Mouse (Mus musculus) forebrain, embryonic 14.5 days (tissue): Measurements from ENCODE around the gene Dock4. TPM values are rescaled to one million over a fixed set of nuclear protein-coding genes. Genes with fewer than 3 reads are reported as not detected.

ENCODE experiments used
- ATAC-seq: fragments of 200-750 bp; cut with Nextera tagmentation; 2 replicates; pipeline ENCODE4 v1.8.0; 2017; ENCODE audit warnings: mild to moderate bottlenecking, moderate library complexity
- DNase-seq: peaks from one replicate; pipeline ENCODE4 v3.0.0-alpha.2; 2015; ENCODE audit warnings: low spot score
- H3K27ac ChIP-seq: fragments of 300-500 bp; sonication (generic); 2 replicates; pipeline ENCODE4 v1.5.1; 2014; ENCODE audit warnings: low read depth, mild to moderate bottlenecking, control low read depth, low read length, moderate library complexity
- H3K27me3 ChIP-seq: fragments of 300-500 bp; sonication (generic); replicated peaks from 2 replicates; pipeline ENCODE4 v1.6.1; 2014; ENCODE audit warnings: low read length, control low read depth, mixed read lengths; ENCODE audit not compliant: control insufficient read depth, insufficient read depth
- H3K36me3 ChIP-seq: fragments of 300-500 bp; sonication (generic); 2 replicates; pipeline ENCODE4 v1.6.1; 2014; ENCODE audit warnings: low read length, control low read depth; ENCODE audit not compliant: control insufficient read depth, insufficient read depth
- H3K4me1 ChIP-seq: fragments of 300-500 bp; sonication (generic); 2 replicates; pipeline ENCODE4 v1.6.1; 2014; ENCODE audit warnings: antibody characterized with exemption, low read length, control low read depth; ENCODE audit not compliant: control insufficient read depth, insufficient read depth
- H3K4me2 ChIP-seq: fragments of 300-500 bp; sonication (generic); 2 replicates; pipeline ENCODE4 v1.6.1; 2014; ENCODE audit warnings: mild to moderate bottlenecking, control low read depth, low read length
- H3K4me3 ChIP-seq: fragments of 300-500 bp; sonication (generic); 2 replicates; pipeline ENCODE4 v1.5.1; 2014; ENCODE audit warnings: low read depth, low read length, control low read depth
- H3K9ac ChIP-seq: fragments of 300-500 bp; sonication (generic); 2 replicates; pipeline ENCODE4 v1.6.1; 2014; ENCODE audit warnings: mild to moderate bottlenecking, low read length, control low read depth, moderate library complexity
- H3K9me3 ChIP-seq: fragments of 300-500 bp; sonication (generic); replicated peaks from 2 replicates; pipeline ENCODE4 v1.6.1; 2016; ENCODE audit warnings: low read length, control low read depth, mixed read lengths; ENCODE audit not compliant: control insufficient read depth
- WGBS: fragments of 180-500 bp; shearing (Covaris S2); extraction: QIAGEN DNeasy Blood & Tissue Kit; methylation state at CpG from one replicate; pipeline ENCODE4 v1.1.7; 2014; 5-methylcytosine and 5-hydroxymethylcytosine counted together
- polyA plus RNA-seq: library from polyadenylated mRNA; unstranded; fragments of >200 nt; fragmentation: Nextera tagmentation; extraction: Ambion mirVana; gene quantifications from 2 replicates; pipeline ENCODE4 v1.2.1, GENCODE M21; 2014

Dock4 gene
- polyA plus RNA-seq, 1 experiment from 2014 or later: 9.7 TPM

DNA sequence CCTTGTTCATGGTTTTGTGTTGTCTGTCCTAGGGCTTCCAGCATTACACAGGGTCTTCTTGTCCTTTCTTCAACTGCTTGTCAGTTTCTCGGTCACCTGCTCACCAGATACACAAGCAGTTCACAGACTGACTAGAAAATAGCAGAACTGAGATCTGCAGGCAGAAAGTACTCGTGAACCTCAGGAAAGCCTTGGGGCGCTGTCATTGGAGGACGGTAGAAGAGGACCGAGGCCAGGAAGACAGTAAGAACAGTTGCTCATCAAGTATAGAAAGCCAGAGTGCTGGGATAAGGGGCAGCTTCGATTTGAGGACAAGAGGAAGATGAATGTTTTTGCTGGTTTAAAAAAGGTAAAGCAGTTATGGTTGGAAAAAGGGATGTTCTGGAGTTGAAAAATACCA lies 92.6 kb downstream of the Dock4 start:
- Histone ChIP-seq H3K27ac (no peak overlapping the region), H3K4me1 (no peaks in the 10 kb centered on the region), H3K4me2 (no peak overlapping the region), H3K9ac (no peak overlapping the region), H3K27me3 (no peaks in the 10 kb centered on the region), H3K36me3 (no peaks in the 10 kb centered on the region), H3K4me3 (no peak overlapping the region), H3K9me3 (no peaks in the 10 kb centered on the region)
- WGBS: 90% methylated on average over 6 of the region's 6 CpGs
- DNase-seq (no peak), ATAC-seq (no peak)

GRCm38 (mm10) chr12:40538780-40539179 lies 93.0 kb downstream of the Dock4 start:
- Histone ChIP-seq H3K27ac (no peak overlapping the region), H3K36me3 (no peaks in the 10 kb centered on the region), H3K9ac (no peak overlapping the region), H3K27me3 (no peaks in the 10 kb centered on the region), H3K9me3 (no peaks in the 10 kb centered on the region), H3K4me2 (no peak overlapping the region), H3K4me1 (no peaks in the 10 kb centered on the region), H3K4me3 (no peak overlapping the region)
- no peak for DNase-seq
- ATAC-seq: no peak
- WGBS: 89% methylated on average over 6 of the region's 6 CpGs

GRCm38 (mm10) chr12:40544273-40544672 lies 98.5 kb downstream of the Dock4 start:
- Histone ChIP-seq H3K4me3 (no peak overlapping the region), H3K36me3 (no peaks in the 10 kb centered on the region), H3K4me2 (no peak overlapping the region), H3K27me3 (no peaks in the 10 kb centered on the region), H3K4me1 (no peaks in the 10 kb centered on the region), H3K9ac (no peak overlapping the region), H3K9me3 (no peaks in the 10 kb centered on the region), H3K27ac (no peak overlapping the region)
- ATAC-seq (no peak), DNase-seq (no peak)
- 93% methylated on average over 3 of the region's 3 CpGs for WGBS

DNA sequence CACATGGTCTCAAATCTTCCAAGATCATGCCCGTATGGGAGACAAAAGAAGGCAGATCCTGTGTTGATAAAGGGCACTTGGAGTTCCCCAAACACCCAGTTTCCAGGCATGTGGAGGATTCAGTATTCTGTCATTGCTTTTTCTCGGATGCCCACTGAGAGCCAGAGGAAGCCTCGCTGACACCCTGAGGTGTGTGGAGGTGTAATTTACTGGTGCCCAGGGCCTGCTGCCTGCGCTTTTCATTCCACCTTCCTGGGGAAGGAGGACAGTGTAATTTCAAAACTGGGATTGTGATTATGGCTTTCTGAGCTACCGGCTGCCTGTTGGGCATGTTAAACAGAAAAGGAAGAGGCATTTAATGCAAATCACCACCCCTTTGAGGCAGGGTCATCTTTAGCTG lies 101.1 kb downstream of the Dock4 start:
- ATAC-seq (no peak), DNase-seq (peak; percentile 22)
- no peaks in the 10 kb centered on the region for H3K4me1 ChIP-seq
- no peak overlapping the region for H3K4me2 ChIP-seq
- no peak overlapping the region for H3K9ac ChIP-seq
- WGBS: 52% methylated on average over 5 of the region's 5 CpGs
- H3K27me3 ChIP-seq: no peaks in the 10 kb centered on the region
- no peak overlapping the region for H3K27ac ChIP-seq
- H3K9me3 ChIP-seq: no peaks in the 10 kb centered on the region
- no peaks in the 10 kb centered on the region for H3K36me3 ChIP-seq
- no peak overlapping the region for H3K4me3 ChIP-seq

GRCm38 (mm10) chr12:40551317-40551716 lies 105.6 kb downstream of the Dock4 start:
- Histone ChIP-seq H3K9ac (no peak overlapping the region), H3K4me1 (no peaks in the 10 kb centered on the region), H3K27ac (no peak overlapping the region), H3K4me2 (no peak overlapping the region), H3K27me3 (no peaks in the 10 kb centered on the region), H3K9me3 (no peaks in the 10 kb centered on the region), H3K36me3 (no peaks in the 10 kb centered on the region), H3K4me3 (no peak overlapping the region)
- WGBS: 83% methylated on average over 3 of the region's 3 CpGs
- no peak for DNase-seq
- ATAC-seq: no peak

DNA sequence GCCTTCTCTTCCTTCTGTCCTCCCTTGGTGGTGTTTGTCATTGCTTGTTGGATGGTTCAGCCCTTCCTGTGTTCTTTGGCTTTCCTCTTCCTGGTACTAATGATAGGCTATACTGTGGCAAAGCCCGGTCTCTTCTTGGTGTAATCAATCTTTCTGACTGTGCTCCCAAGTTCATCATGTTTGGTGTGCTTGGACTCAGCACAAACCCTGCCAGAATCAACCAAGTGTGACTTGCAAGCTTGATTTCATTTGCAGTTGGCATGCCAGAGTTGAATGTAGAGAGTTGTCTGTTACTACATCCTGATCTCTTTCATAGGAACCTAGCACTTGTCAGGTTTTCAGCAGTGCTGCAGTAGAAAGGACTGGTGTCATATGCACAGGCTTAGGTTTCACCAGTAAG lies 106.4 kb downstream of the Dock4 start:
- H3K27me3 ChIP-seq: no peaks in the 10 kb centered on the region
- H3K9ac ChIP-seq: no peak overlapping the region
- no peak overlapping the region for H3K4me2 ChIP-seq
- 87% methylated on average over 1 of the region's 1 CpGs for WGBS
- no peaks in the 10 kb centered on the region for H3K4me1 ChIP-seq
- H3K9me3 ChIP-seq: no peaks in the 10 kb centered on the region
- no peak for ATAC-seq
- no peak overlapping the region for H3K4me3 ChIP-seq
- H3K36me3 ChIP-seq: no peaks in the 10 kb centered on the region
- no peak overlapping the region for H3K27ac ChIP-seq
- DNase-seq: no peak

GRCm38 (mm10) chr12:40553929-40554328 lies 108.2 kb downstream of the Dock4 start:
- WGBS: 87% methylated on average over 2 of the region's 2 CpGs
- Histone ChIP-seq H3K36me3 (no peaks in the 10 kb centered on the region), H3K4me3 (no peak overlapping the region), H3K27ac (no peak overlapping the region), H3K4me2 (no peak overlapping the region), H3K9ac (no peak overlapping the region), H3K9me3 (no peaks in the 10 kb centered on the region), H3K4me1 (no peaks in the 10 kb centered on the region), H3K27me3 (no peaks in the 10 kb centered on the region)
- ATAC-seq (no peak), DNase-seq (no peak)

GRCm38 (mm10) chr12:40554941-40555511 lies 109.3 kb downstream of the Dock4 start:
- WGBS: 86% methylated on average over 6 of the region's 6 CpGs

GRCm38 (mm10) chr12:40558600-40558999 lies 112.8 kb downstream of the Dock4 start:
- H3K36me3 ChIP-seq: no peaks in the 10 kb centered on the region
- H3K9me3 ChIP-seq: no peaks in the 10 kb centered on the region
- H3K27me3 ChIP-seq: no peaks in the 10 kb centered on the region
- no peak overlapping the region for H3K4me3 ChIP-seq
- no peak for DNase-seq
- WGBS: 79% methylated on average over 3 of the region's 3 CpGs
- no peak overlapping the region for H3K4me2 ChIP-seq
- H3K9ac ChIP-seq: no peak overlapping the region
- H3K27ac ChIP-seq: no peak overlapping the region
- no peak for ATAC-seq
- H3K4me1 ChIP-seq: no peaks in the 10 kb centered on the region

More at GRCm38 (mm10) chr12:40554941-40555511, 109.3 kb downstream of the Dock4 start:
- no peaks in the 10 kb centered on the region for H3K9me3 ChIP-seq
- no peaks in the 10 kb centered on the region for H3K4me1 ChIP-seq
- no peaks in the 10 kb centered on the region for H3K27me3 ChIP-seq
- H3K4me2 ChIP-seq: no peak overlapping the region
- ATAC-seq (no peak), DNase-seq (no peak)
- no peaks in the 10 kb centered on the region for H3K36me3 ChIP-seq
- H3K4me3 ChIP-seq: no peak overlapping the region
- H3K9ac ChIP-seq: no peak overlapping the region
- no peak overlapping the region for H3K27ac ChIP-seq
